Mouse (Mus musculus): ENCODE measurements around the gene Alpk1.

The Alpk1 gene

GRCm38 (mm10) chr3:127694802-127695771 lies 85.2 kb downstream of the Alpk1 start:
- DNase-seq (ENCODE audit: low spot score in 2 of 2) = no peak

DNA sequence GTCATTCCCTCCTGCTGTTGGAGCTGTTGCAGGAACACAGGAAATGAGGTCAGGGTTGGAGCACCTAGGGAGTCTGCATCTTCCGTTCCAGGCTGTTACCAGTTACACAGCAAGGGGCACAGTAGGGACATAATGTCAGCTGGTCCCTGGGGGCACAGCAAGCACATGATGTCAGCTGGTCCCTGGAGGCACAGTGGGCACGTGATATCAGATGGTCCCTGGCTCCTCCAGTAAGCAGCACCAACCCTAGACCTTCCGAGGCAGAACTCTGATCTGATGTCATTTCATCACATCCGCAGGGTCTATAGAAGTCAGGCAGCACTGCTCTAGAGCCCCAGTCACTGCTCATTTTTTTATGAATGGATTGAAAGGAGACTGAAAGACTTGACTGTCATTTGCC lies 89.1 kb downstream of the Alpk1 start:
- DNase-seq (ENCODE audit: low spot score in 2 of 2) = no peak

- no peak for DNase-seq (ENCODE audit: low spot score in 2 of 2)
Observed at GRCm38 (mm10) chr3:127679703-127680102, 100.6 kb downstream of the Alpk1 start.

DNA sequence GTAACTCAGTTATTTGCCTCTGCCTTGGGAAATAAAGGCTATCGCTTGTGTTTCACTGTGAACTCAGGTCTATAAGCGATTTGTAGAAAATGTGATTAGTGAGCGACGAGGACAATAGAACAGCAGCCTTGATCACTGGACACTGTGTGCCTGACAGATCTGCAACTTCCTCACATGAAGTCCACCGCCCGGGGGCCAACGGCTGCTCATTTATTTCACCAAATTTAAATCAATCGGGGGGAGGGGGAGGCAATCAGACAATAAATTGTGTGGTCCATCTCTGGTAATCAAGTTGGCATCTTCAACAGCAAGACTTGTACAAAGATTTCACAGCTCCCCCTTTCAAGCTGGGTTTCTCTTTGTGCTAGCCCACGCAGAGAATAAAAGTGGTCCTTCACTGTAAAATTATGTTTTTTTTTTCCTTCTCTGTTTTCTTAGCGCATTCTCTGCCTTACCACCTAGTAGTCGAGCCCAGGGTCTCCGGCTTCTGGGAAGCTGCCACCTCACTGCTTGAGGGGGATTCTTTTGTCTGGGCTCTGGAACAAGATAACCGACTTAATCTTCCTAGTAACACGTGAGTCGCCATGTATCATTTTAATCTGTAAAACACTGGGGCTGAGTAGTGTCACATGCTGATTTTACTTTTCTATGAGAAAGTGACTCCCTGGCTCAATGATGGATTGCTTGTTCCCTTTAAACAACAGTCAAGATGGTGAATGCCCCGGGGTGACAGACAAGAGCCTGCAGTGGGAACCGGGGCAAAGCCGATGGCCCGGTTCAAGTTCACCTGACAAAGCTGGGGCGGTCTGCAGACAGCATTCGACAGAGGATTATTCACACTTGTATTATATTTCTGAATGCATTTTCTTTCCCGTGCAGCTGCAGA lies 118.4 kb downstream of the Alpk1 start:
- DNase-seq (ENCODE audit: low spot score in 2 of 2) = no peak

- no peak for DNase-seq (ENCODE audit: low spot score in 2 of 2)
Observed at GRCm38 (mm10) chr3:127660712-127661111, 119.6 kb downstream of the Alpk1 start.

- no peak for DNase-seq (ENCODE audit: low spot score in 2 of 2)
Observed at GRCm38 (mm10) chr3:127651742-127652653, 128.3 kb downstream of the Alpk1 start.

GRCm38 (mm10) chr3:127646156-127646825 lies 134.0 kb downstream of the Alpk1 start:
- no peak for DNase-seq (ENCODE audit: low spot score in 2 of 2)

DNA sequence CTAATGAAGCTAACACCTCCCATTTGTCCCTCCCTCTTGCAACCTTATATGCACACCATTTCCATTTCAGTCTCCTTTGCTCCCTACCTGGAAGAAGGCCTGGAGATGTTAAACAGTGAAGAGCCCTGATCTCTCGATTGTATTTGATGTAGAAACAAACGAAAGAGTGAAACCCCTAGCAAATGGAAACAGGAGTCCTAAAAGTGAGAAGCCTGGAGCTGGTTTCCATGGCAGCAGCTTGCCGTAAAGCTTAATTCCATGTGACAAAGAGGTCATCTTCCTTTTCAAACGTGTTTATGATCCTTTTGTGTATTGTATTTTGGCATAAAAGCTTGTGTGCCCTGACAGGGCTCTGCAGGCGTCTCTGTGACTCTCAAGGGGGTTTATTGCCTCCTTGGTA lies 138.1 kb downstream of the Alpk1 start:
- no peak for DNase-seq (ENCODE audit: low spot score in 2 of 2)

GRCm38 (mm10) chr3:127640762-127641700 lies 139.3 kb downstream of the Alpk1 start:
- DNase-seq (ENCODE audit: low spot score in 2 of 2) = no peak

DNA sequence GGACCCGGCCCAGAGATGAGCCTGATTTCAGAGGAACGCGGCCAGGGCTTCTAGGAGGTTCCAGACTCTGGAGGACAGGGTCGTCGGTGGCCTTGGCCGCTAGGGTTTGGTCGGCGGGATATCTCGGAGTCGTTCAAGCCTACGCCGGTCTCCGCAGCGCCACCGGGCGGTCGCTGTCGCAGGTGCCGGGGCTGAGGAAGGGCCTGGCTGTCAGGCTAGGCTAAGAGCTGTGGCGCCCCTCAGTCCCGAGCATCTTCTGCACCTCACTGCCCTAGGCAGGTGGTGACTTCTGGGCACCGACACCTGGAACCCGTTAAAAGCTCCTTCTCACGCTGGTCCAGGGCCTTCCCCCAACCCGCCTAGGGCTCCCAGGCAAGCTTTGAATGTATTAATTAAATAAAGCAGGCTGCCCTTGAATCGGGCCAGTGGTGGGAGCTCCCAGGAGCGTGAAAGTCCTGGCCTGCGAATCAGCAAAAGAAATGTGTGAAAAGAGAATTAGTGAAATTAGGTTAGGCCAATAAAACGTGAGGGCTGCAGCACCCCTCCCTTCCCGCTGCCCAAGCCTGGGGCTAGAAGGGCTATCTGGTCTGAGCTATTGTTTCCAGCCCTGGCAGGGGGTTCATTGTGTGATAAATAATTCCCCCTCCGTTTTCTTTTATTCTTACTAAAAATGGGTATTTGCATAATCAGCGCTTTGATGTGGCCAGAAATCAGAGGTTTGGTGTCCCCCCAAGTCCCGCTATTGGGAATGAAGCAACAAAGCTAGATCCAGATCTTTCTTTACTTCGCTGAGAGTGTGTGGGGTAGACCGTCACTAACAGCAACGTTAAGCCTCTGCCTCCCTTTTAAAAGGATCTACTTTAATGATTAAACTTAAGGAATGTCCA lies 140.2 kb downstream of the Alpk1 start:
- DNase-seq (ENCODE audit: low spot score in 2 of 2) = peak; percentile 18 to 47

DNA sequence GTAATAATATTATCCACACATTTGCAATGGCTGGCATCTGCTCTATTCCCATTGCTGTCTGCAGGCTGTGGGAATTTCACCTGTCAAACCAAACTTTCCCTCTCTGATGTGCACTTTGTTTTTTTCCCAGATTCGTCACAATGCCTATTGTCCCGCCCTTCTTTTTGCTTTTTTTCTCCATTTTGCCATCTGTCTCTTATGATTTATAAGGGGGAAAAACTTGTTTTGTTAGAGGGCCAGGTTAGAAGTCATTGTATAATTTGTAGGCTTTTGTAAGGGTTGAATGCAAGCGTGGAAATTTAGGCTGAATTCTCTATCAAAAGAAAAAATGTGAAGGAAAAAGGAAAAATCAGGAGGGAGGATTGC lies 145.4 kb downstream of the Alpk1 start:
- DNase-seq (ENCODE audit: low spot score in 2 of 2) = no peak

DNA sequence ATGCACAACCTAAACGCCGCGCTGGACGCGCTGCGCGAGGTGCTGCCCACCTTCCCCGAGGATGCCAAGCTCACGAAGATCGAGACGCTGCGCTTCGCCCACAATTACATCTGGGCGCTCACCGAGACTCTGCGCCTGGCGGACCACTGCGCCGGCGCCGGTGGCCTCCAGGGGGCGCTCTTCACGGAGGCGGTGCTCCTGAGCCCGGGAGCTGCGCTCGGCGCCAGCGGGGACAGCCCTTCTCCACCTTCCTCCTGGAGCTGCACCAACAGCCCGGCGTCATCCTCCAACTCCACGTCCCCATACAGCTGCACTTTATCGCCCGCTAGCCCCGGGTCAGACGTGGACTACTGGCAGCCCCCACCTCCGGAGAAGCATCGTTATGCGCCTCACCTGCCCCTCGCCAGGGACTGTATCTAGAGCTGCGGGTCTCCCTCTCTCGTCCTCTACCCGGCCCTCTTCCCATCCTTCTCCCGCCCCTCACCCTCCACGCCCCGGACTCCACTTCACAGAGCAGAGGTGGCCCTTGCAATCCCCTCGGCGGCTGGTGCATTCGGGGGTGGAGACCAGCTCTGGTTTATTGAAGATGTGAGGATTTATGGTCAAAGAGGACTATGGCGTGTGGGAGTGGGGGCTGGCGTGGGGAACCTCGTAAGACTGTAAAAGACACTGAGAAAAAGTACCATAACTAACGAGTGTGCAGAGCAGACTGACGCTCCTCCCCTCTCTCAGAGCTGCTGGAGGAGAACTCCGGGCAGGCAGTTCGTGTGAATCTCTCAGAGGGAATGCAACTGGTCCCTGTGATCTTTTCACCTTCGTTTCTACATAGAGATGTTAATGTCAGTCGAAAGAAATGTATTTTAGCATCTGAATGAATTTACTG lies 146.0 kb downstream of the Alpk1 start:
- DNase-seq (ENCODE audit: low spot score in 2 of 2) = peak; percentile 14 to 80

DNA sequence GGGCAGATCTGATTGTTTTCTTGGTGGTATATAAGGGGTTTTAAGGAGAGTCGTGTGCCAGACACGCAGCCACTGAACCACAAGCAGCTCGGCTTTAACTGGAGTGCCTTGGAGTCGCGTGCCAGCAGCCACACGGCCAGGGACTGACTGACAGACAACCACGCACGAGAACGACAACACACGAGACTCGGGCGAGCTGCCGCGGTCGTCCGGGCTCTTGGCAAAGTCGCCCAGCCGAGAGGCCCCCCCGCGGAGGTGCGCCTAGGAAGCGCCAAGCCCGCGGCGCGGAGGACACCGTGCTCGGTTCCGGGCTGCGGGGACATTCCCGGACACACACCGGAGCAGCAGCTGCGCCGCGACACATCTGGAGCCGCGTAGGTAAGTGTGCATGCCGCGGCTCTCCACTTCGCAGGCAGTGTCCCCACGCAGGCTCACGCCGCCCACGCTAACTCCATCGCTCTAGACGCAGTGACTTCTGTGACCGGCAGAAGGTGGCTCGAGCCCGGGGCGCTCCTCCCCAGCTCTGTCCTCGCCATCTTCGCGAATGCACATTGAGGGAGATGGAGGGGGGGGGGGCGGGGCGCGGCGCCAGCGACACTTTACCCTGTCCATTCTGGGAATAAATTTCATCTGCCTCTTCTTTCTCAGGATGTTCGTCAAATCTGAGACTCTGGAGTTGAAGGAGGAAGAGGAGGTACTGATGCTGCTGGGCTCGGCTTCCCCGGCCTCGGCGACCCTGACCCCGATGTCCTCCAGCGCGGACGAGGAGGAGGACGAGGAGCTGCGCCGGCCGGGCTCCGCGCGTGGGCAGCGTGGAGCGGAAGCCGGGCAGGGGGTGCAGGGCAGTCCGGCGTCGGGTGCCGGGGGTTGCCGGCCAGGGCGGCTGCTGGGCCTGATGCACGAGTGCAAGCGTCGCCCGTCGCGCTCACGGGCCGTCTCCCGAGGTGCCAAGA lies 147.0 kb downstream of the Alpk1 start, which contains the start of gene Neurog2:
Gene Neurog2 (plus strand): TSS at position 56 of the 953 bp plus-strand sequence.
- DNase-seq (ENCODE audit: low spot score in 2 of 2) = peak in 1 of 2 experiments; percentile 8

DNA sequence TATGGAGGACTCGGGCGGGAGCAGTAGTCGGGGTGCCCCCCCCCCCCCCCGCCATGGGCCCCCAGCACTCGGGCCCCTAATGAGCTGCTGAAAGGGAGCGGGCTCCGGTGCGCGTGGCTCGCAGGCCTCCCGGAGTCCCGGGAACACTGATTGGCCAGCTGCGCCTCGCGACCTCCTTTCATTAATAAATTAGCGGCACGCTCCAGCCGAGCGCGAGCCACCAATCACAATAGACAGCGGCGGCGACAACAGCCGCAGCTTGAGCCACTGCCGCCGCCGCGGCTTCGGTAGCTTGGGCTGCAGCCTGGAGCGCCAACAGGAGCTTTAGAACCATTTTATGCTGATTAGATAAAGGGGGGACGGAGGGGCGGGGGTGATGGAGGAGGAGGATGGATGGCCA lies 147.8 kb downstream of the Alpk1 start:
- DNase-seq (ENCODE audit: low spot score in 2 of 2) = no peak

DNA sequence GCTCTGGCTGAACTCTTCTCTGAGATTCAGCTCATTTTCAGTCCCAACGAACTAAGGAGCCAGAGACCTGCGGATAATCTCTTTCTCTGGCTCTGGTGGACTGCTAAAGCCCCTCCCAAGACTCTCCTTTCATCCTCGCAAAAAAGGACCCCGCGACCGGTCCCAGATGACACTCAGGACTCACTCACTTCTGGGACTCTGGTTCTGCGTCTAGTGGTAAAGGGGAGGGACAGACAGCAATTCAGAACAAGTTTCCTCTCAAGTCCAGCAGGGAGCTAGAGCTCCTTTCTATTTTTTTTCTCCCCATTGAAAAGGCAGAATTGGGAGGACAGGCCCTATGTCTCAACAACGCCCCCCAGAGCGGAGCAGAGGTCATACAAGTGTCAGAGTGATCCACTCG lies 148.7 kb downstream of the Alpk1 start:
- no peak for DNase-seq (ENCODE audit: low spot score in 2 of 2)

GRCm38 (mm10) chr3:127630735-127631372 lies 149.5 kb downstream of the Alpk1 start:
- no peak for DNase-seq (ENCODE audit: low spot score in 2 of 2)

Measured in thymus, postnatal 10 days (tissue).